Mouse (Mus musculus): ENCODE data around the gene Krt75.
"Not testable (repeated sequence)": the region's sequence is repeated elsewhere in the genome, so short reads cannot be mapped to it uniquely, and the experiment has no call there.

The Krt75 gene

GRCm38 (mm10) chr15:101517161-101517560, 56.5 kb downstream of the Krt75 start, which contains the start of gene Gm49425:
Gene Gm49425 (minus strand): TSS chr15:101517261.
- DNase-seq (ENCODE audit: low spot score in 2 of 2), result not testable (repeated sequence)
